ENCODE assay signal across 10 mouse cellular contexts in genomic region chr12:84570694-84571415, GRCm38 (mm10). TPM values are rescaled to one million over a fixed set of nuclear protein-coding genes. Genes with fewer than 3 reads are reported as not detected.
A peak's percentile ranks its signal among the peaks of the same experiment; 100 is the strongest.
DNase-seq lines count a peak whose midpoint lies in the region; ATAC-seq and TF ChIP-seq lines count a peak whose summit lies in the region.
"Had no signal": no experiment of that assay in that cellular context is flagged by ENCODE, and none has a peak within 500 bp of the region (broad histone marks: within the 10 kb centered on the region; RNA-seq: fewer than 3 reads in every experiment).

No protein-coding gene starts in this region.

- TF ChIP-seq CTCF in kidney, postnatal 0 days (IDR thresholded peaks at IDR 0.05; ENCODE audit: low read depth), result no peak

- no peak for DNase-seq in kidney, postnatal 0 days (ENCODE audit: low spot score)
- no peak for DNase-seq in kidney, postnatal 25 days
- DNase-seq in embryo, embryonic 10 days (ENCODE audit: low spot score), result peak; percentile 22
- no peak for DNase-seq in spleen, postnatal 14 days (ENCODE audit: low spot score in 2 of 2)
- no peak for DNase-seq in gastrocnemius, postnatal 14 days
- DNase-seq: left cerebral cortex, postnatal 4 days had no signal

- H3K4me2 ChIP-seq in kidney, postnatal 0 days (ENCODE audit: low read length), result no peak overlapping the region; the same call in 1 of the 2 replicates
- H3K4me2 ChIP-seq in forebrain, embryonic 12.5 days, result peak overlapping the region; percentile 17
- H3K4me2 ChIP-seq in limb, embryonic 15.5 days, result peak overlapping the region; percentile 29

- H3K9me3 ChIP-seq in kidney, postnatal 0 days (replicated peaks; ENCODE audit: low read length), result no peaks in the 10 kb centered on the region
- H3K9me3 ChIP-seq in forebrain, embryonic 12.5 days, result no peaks in the 10 kb centered on the region
- H3K9me3 ChIP-seq in limb, embryonic 15.5 days, result no peaks in the 10 kb centered on the region

- intact Hi-C loops in gastrocnemius, postnatal 14 days (cut with DNase I; ENCODE audit: low total_unique reads), result no loop called here

- 6% methylated on average over 34 of the region's 34 CpGs for WGBS in kidney, postnatal 0 days
- under 1% methylated on average over 34 of the region's 34 CpGs for WGBS in forebrain, embryonic 12.5 days
- WGBS in limb, embryonic 15.5 days, result 4% methylated on average over 34 of the region's 34 CpGs

- no peak overlapping the region for H3K27ac ChIP-seq in kidney, postnatal 0 days
- H3K27ac ChIP-seq in forebrain, embryonic 12.5 days, result no peak overlapping the region
- H3K27ac ChIP-seq in limb, embryonic 15.5 days, result no peak overlapping the region

- no peaks in the 10 kb centered on the region for H3K36me3 ChIP-seq in kidney, postnatal 0 days (ENCODE audit: insufficient read depth, low read length)
- H3K36me3 ChIP-seq in forebrain, embryonic 12.5 days (replicated peaks), result no peaks in the 10 kb centered on the region
- no peaks in the 10 kb centered on the region for H3K36me3 ChIP-seq in limb, embryonic 15.5 days

- no peak for ATAC-seq in kidney, postnatal 0 days (replicated peaks; ENCODE audit: low FRiP score, low read depth)
- ATAC-seq in forebrain, embryonic 12.5 days (ENCODE audit: low FRiP score), result no peak
- no peak for ATAC-seq in limb, embryonic 15.5 days (ENCODE audit: insufficient number of reproducible peaks, low FRiP score, low TSS enrichment, low read depth)

- 0 out of 2 replicates have a peak overlapping the region, but pooled peaks have one; percentile 14 for H3K4me3 ChIP-seq in kidney, postnatal 0 days (replicated peaks; ENCODE audit: low read depth, low read length)
- no peak overlapping the region for H3K4me3 ChIP-seq in forebrain, embryonic 12.5 days (replicated peaks)
- peak overlapping the region; percentile 11 for H3K4me3 ChIP-seq in limb, embryonic 15.5 days

- no peak overlapping the region for H3K9ac ChIP-seq in kidney, postnatal 0 days (ENCODE audit: low read depth, low read length)
- no peak overlapping the region for H3K9ac ChIP-seq in forebrain, embryonic 12.5 days
- no peak overlapping the region for H3K9ac ChIP-seq in limb, embryonic 15.5 days

- H3K4me1 ChIP-seq in kidney, postnatal 0 days (replicated peaks; ENCODE audit: insufficient read depth, low read length), result no peaks in the 10 kb centered on the region; the same call in 1 of the 2 replicates
- peaks cover 22% of the 10 kb centered on the region for H3K4me1 ChIP-seq in forebrain, embryonic 12.5 days
- peaks cover 27% of the 10 kb centered on the region for H3K4me1 ChIP-seq in limb, embryonic 15.5 days

- peaks cover 56% of the 10 kb centered on the region for H3K27me3 ChIP-seq in kidney, postnatal 0 days (ENCODE audit: insufficient read depth, low read length)
- H3K27me3 ChIP-seq in forebrain, embryonic 12.5 days, result peaks cover 99% of the 10 kb centered on the region
- H3K27me3 ChIP-seq in limb, embryonic 15.5 days, result peaks cover 82% of the 10 kb centered on the region

RNA-seq across cellular contexts. Expression of gene Vsx2, which starts 1.3 kb away (rescaled TPM):
- polyA plus RNA-seq in kidney, postnatal 0 days (2015; fragmentation: Nextera tagmentation; extraction: Ambion mirVana), result not detected in 2 replicates
- 0.08 and 0.37 TPM in 2 replicates for polyA plus RNA-seq in forebrain, embryonic 12.5 days (2016; fragmentation: Nextera tagmentation; extraction: Ambion mirVana)
- polyA plus RNA-seq in limb, embryonic 15.5 days (2015; fragmentation: Nextera tagmentation; extraction: Ambion mirVana), result 0.09 and 0.19 TPM in 2 replicates
- total RNA-seq in gastrocnemius, postnatal 14 days (2021), result not detected
- total RNA-seq: left cerebral cortex, postnatal 4 days had no signal
- polyA plus RNA-seq: gonadal fat pad, adult 2 months; stomach, embryonic 16.5 days had no signal

RNA-seq across cellular contexts. Expression of gene Abcd4, which starts 46.4 kb away (rescaled TPM):
- 12.1 and 16.9 TPM in 2 replicates for polyA plus RNA-seq in kidney, postnatal 0 days (2015; fragmentation: Nextera tagmentation; extraction: Ambion mirVana)
- 14.3 and 14.4 TPM in 2 replicates for polyA plus RNA-seq in forebrain, embryonic 12.5 days (2016; fragmentation: Nextera tagmentation; extraction: Ambion mirVana)
- 14.7 and 15.7 TPM in 2 replicates for polyA plus RNA-seq in limb, embryonic 15.5 days (2015; fragmentation: Nextera tagmentation; extraction: Ambion mirVana)
- 1 to 10 TPM; 3.3 to 4.3 TPM for total RNA-seq in gastrocnemius, postnatal 14 days (2021)
